Mouse (Mus musculus) olfactory bulb, adult 2 months (tissue): ENCODE data around the gene Smtnl2. TPM values are rescaled to one million over a fixed set of nuclear protein-coding genes. Genes with fewer than 3 reads are reported as not detected.
"Not testable (repeated sequence)": the region's sequence is repeated elsewhere in the genome, so short reads cannot be mapped to it uniquely, and the experiment has no call there.

Source experiments
- H3K27ac ChIP-seq: fragments of 200-500 bp; 2 replicates; pipeline ENCODE4 v1.5.1; 2012; ENCODE audit warnings: low read depth, low read length; ENCODE audit not compliant: insufficient read depth
- H3K4me1 ChIP-seq: fragments of 200-500 bp; 2 replicates; pipeline ENCODE4 v1.6.1; 2012; ENCODE audit warnings: low read length; ENCODE audit not compliant: control insufficient read depth, insufficient read depth
- H3K4me3 ChIP-seq: fragments of 200-500 bp; 2 replicates; pipeline ENCODE4 v1.5.1; 2012; ENCODE audit warnings: mild to moderate bottlenecking, low read depth, low read length, moderate library complexity; ENCODE audit not compliant: insufficient read depth
- CTCF ChIP-seq: fragments of 200-500 bp; IDR thresholded peaks from 2 replicates; pipeline ENCODE4 v1.5.1; 2012; ENCODE audit warnings: low read depth, mild to moderate bottlenecking, low read length, moderate library complexity; ENCODE audit not compliant: insufficient read depth
- POLR2A ChIP-seq: fragments of 200-500 bp; IDR thresholded peaks from 2 replicates; pipeline ENCODE4 v1.6.1; 2012; ENCODE audit warnings: mild to moderate bottlenecking, low read depth, low read length, moderate library complexity; ENCODE audit not compliant: insufficient read depth
- WGBS: fragments of 180-500 bp; shearing (Covaris S2); methylation state at CpG from one replicate; pipeline ENCODE4 v1.1.7; 2018; 5-methylcytosine and 5-hydroxymethylcytosine counted together
- polyA plus RNA-seq: library from polyadenylated mRNA; stranded (reverse); fragments of >200 nt; gene quantifications from 2 replicates; pipeline ENCODE4 v1.2.4, GENCODE M21; 2012; ENCODE audit warnings: low replicate concordance; ENCODE audit not compliant: missing spikeins, insufficient read depth, insufficient read length

The Smtnl2 gene
- polyA plus RNA-seq, 1 experiment = not detected

GRCm38 (mm10) chr11:72354971-72355728 is 56.4 kb downstream of the Smtnl2 start:
- 33% methylated on average over 20 of the region's 20 CpGs for WGBS
- no peak for TF ChIP-seq POLR2A
- TF ChIP-seq CTCF = peak; percentile 58

GRCm38 (mm10) chr11:72353186-72353585 is 58.3 kb downstream of the Smtnl2 start:
- Histone ChIP-seq H3K4me1 (peaks cover 7% of the 10 kb centered on the region; the same call in 1 of the 2 replicates), H3K4me3 (no peak overlapping the region), H3K27ac (no peak overlapping the region)
- WGBS = 82% methylated on average over 3 of the region's 3 CpGs
- no peak for TF ChIP-seq POLR2A
- TF ChIP-seq CTCF = no peak

More at GRCm38 (mm10) chr11:72354971-72355728, 56.4 kb downstream of the Smtnl2 start:
- no peak overlapping the region for H3K27ac ChIP-seq
- H3K4me3 ChIP-seq = no peak overlapping the region
- H3K4me1 ChIP-seq = peaks cover 4% of the 10 kb centered on the region; the same call in 1 of the 2 replicates

GRCm38 (mm10) chr11:72352272-72352671 is 59.2 kb downstream of the Smtnl2 start:
- Histone ChIP-seq H3K27ac (no peak overlapping the region), H3K4me1 (peaks cover 7% of the 10 kb centered on the region; the same call in 1 of the 2 replicates), H3K4me3 (no peak overlapping the region)
- 89% methylated on average over 1 of the region's 1 CpGs for WGBS
- TF ChIP-seq CTCF (no peak), POLR2A (no peak)

- H3K27ac ChIP-seq = no peak overlapping the region
- 82% methylated on average over 4 of the region's 4 CpGs for WGBS
- no peak for TF ChIP-seq CTCF
- TF ChIP-seq POLR2A = no peak
- H3K4me1 ChIP-seq = peaks cover 3% of the 10 kb centered on the region; the same call in 1 of the 2 replicates
- H3K4me3 ChIP-seq = no peak overlapping the region
Observed at GRCm38 (mm10) chr11:72349652-72350051, 61.9 kb downstream of the Smtnl2 start.

GRCm38 (mm10) chr11:72349016-72349415 is 62.5 kb downstream of the Smtnl2 start:
- H3K27ac ChIP-seq = no peak overlapping the region
- H3K4me3 ChIP-seq = no peak overlapping the region
- peaks cover 3% of the 10 kb centered on the region; the same call in 1 of the 2 replicates for H3K4me1 ChIP-seq
- WGBS = 66% methylated on average over 8 of the region's 8 CpGs
- TF ChIP-seq CTCF (no peak), POLR2A (no peak)

- WGBS = 62% methylated on average over 10 of the region's 10 CpGs
- no peak overlapping the region for H3K4me3 ChIP-seq
- H3K27ac ChIP-seq = no peak overlapping the region
- TF ChIP-seq CTCF = no peak
- TF ChIP-seq POLR2A = no peak
- H3K4me1 ChIP-seq = peaks cover 3% of the 10 kb centered on the region; the same call in 1 of the 2 replicates
Observed at GRCm38 (mm10) chr11:72348563-72348962, 63.0 kb downstream of the Smtnl2 start.

- no peak overlapping the region for H3K4me3 ChIP-seq
- 93% methylated on average over 11 of the region's 11 CpGs for WGBS
Observed at GRCm38 (mm10) chr11:72344486-72344885, 67.0 kb downstream of the Smtnl2 start.

GRCm38 (mm10) chr11:72343904-72344303 is 67.6 kb downstream of the Smtnl2 start:
- 38% methylated on average over 8 of the region's 8 CpGs for WGBS
- H3K27ac ChIP-seq = no peak overlapping the region
- peaks cover under 1% of the 10 kb centered on the region; the same call in 1 of the 2 replicates for H3K4me1 ChIP-seq
- TF ChIP-seq POLR2A = no peak
- TF ChIP-seq CTCF = peak; percentile 32; the same call in 1 of the 2 replicates
- H3K4me3 ChIP-seq = no peak overlapping the region

More at GRCm38 (mm10) chr11:72344486-72344885, 67.0 kb downstream of the Smtnl2 start:
- peaks cover 3% of the 10 kb centered on the region; the same call in 1 of the 2 replicates for H3K4me1 ChIP-seq
- no peak overlapping the region for H3K27ac ChIP-seq
- TF ChIP-seq POLR2A (no peak), CTCF (no peak)

- 90% methylated on average over 5 of the region's 5 CpGs for WGBS
- H3K4me1 ChIP-seq, H3K27ac ChIP-seq, H3K4me3 ChIP-seq: not testable (repeated sequence)
Observed at GRCm38 (mm10) chr11:72343238-72343625, 68.3 kb downstream of the Smtnl2 start.
